Mouse (Mus musculus) C2C12 (cell line): ENCODE results near the gene Akap8l. TPM values are rescaled to one million over a fixed set of nuclear protein-coding genes. Genes with fewer than 3 reads are reported as not detected.

ENCODE experiments used
- H3K27me3 ChIP-seq: one replicate; pipeline ENCODE4 v1.6.1; 2011; ENCODE audit not compliant: control insufficient read depth, insufficient read depth, insufficient read length
- H3K36me3 ChIP-seq: one replicate; pipeline ENCODE4 v1.6.1; 2011; ENCODE audit not compliant: control insufficient read depth, insufficient read depth
- H3K4me3 ChIP-seq: one replicate; pipeline ENCODE4 v1.5.1; 2011; ENCODE audit warnings: mild to moderate bottlenecking, control low read depth; ENCODE audit not compliant: poor library complexity, insufficient read depth, severe bottlenecking
- H3K79me2 ChIP-seq: one replicate; pipeline ENCODE4 v1.6.1; 2011; ENCODE audit not compliant: control insufficient read depth, insufficient read depth
- H3K79me3 ChIP-seq: one replicate; pipeline ENCODE4 v1.6.1; 2011; ENCODE audit warnings: low read depth, control low read depth
- H3ac ChIP-seq: one replicate; pipeline ENCODE3; 2011; ENCODE audit warnings: low read depth; ENCODE audit not compliant: control insufficient read depth, insufficient read length
- CEBPB ChIP-seq: IDR thresholded peaks from one replicate; pipeline ENCODE4 v1.6.1; 2011; ENCODE audit warnings: low read depth, mild to moderate bottlenecking, control low read depth, moderate library complexity
- CTCF ChIP-seq: IDR thresholded peaks from one replicate; pipeline ENCODE4 v1.5.1; 2011; ENCODE audit not compliant: control insufficient read depth, insufficient read depth, insufficient read length
- FOSL1 ChIP-seq: IDR thresholded peaks from one replicate; pipeline ENCODE4 v1.8.0; 2011; ENCODE audit warnings: mild to moderate bottlenecking, low read length; ENCODE audit not compliant: poor library complexity, insufficient read depth, severe bottlenecking
- MAX ChIP-seq: IDR thresholded peaks from one replicate; pipeline ENCODE4 v1.6.1; 2011; ENCODE audit warnings: mild to moderate bottlenecking, control low read depth
- MYOD1 ChIP-seq: IDR thresholded peaks from one replicate; pipeline ENCODE4 v1.6.1; 2011; ENCODE audit warnings: low read depth; ENCODE audit not compliant: control insufficient read depth, insufficient read length
- MYOG ChIP-seq: IDR thresholded peaks from one replicate; pipeline ENCODE4 v1.6.1; 2011; ENCODE audit not compliant: control insufficient read depth, insufficient read length; ENCODE audit errors: extremely low read depth
- USF1 ChIP-seq: IDR thresholded peaks from one replicate; pipeline ENCODE4 v1.6.1; 2011; ENCODE audit warnings: low read depth, mild to moderate bottlenecking, control low read depth, moderate library complexity
- polyA plus RNA-seq: library from polyadenylated mRNA; unstranded; fragments of >200 nt; fragmentation: generic; extraction: Trizol; gene quantifications from one replicate; pipeline ENCODE4 v1.2.1, GENCODE M21; 2012; ENCODE audit warnings: missing spikeins

The Akap8l gene
- polyA plus RNA-seq, 1 experiment = 10.9 TPM

DNA sequence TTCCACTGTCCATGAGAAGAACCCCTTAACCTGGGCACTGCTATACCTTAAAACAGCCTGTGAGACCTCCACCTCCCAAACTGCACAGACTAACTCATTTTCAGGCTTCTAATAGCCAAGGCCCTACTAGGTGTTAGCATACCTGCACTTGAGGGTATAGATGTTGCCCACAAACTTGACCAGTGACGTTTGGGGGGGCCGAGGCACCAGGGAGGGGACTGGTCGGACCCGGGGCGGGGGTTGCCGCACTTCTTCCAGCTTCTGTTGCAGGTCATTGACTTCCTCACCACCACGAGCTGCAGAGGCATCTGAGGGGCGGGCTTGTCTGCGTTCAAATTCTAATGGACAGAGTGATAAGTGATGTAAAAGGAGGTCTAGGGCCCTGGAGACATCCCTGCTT lies 5.9 kb upstream of the Akap8l start:
- peaks cover 73% of the 10 kb centered on the region for H3K36me3 ChIP-seq
- no peak for TF ChIP-seq CTCF
- TF ChIP-seq MYOD1 = no peak
- TF ChIP-seq CEBPB = no peak
- TF ChIP-seq USF1 = no peak
- no peak for TF ChIP-seq MAX
- TF ChIP-seq MYOG = no peak
- no peak for TF ChIP-seq FOSL1
- peaks cover 2% of the 10 kb centered on the region for H3K79me2 ChIP-seq
- no peaks in the 10 kb centered on the region for H3K27me3 ChIP-seq
- no peak overlapping the region for H3K4me3 ChIP-seq
- peaks cover 4% of the 10 kb centered on the region for H3K79me3 ChIP-seq
- no peak overlapping the region for H3ac ChIP-seq

DNA sequence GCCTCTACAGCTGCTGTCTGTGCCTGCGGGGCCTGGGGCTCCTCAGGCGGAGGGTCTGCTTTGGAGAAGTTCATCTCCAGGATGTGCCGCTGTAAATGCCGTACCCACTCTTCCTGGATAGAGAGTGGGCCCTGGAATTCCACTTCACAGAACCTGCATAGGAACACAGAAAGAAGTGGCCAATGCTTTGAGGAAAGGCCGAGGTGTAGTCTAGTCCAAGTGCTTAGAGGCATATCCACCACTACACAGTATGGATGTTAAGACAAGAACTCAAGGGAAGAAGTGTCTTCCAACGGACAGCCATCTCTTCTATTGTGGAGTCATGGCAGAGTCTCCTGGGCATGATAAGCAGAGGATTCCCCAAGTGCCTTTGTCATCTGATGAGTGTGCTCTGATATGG lies 4.6 kb upstream of the Akap8l start:
- H3K4me3 ChIP-seq = no peak overlapping the region
- peaks cover 2% of the 10 kb centered on the region for H3K79me2 ChIP-seq
- H3K79me3 ChIP-seq = no peaks in the 10 kb centered on the region
- no peaks in the 10 kb centered on the region for H3K27me3 ChIP-seq
- H3ac ChIP-seq = no peak overlapping the region
- peaks cover 62% of the 10 kb centered on the region for H3K36me3 ChIP-seq
- no peak for TF ChIP-seq MYOG
- no peak for TF ChIP-seq MYOD1

- H3K36me3 ChIP-seq = peaks cover 57% of the 10 kb centered on the region
- H3ac ChIP-seq = no peak overlapping the region
- TF ChIP-seq USF1 (no peak), FOSL1 (no peak), MAX (no peak), MYOG (no peak)
- H3K79me3 ChIP-seq = peaks cover 5% of the 10 kb centered on the region
- peaks cover 10% of the 10 kb centered on the region for H3K79me2 ChIP-seq
- H3K4me3 ChIP-seq = no peak overlapping the region
- no peaks in the 10 kb centered on the region for H3K27me3 ChIP-seq
Measured at GRCm38 (mm10) chr17:32354211-32354610, 3.8 kb upstream of the Akap8l start.

DNA sequence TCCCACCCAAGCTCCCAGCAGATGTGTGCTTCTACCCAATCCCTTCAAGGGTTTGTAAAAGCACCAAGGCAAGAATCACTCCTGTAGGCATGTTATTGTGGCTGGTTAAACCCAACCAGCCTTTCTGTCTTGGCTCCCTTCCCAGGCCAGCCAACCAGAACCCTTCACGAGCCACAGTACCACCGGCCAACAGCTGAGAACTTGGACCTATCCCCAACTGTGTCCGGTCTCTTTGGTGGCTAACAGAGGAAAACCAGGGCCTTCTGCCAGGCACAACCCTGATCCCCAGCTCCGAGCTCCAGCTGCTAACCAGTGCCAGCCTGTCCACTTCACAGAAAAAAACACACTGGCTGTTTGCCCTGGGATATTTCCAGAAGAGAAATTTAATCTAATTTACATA lies 3.3 kb upstream of the Akap8l start:
- Histone ChIP-seq H3K79me2 (peaks cover 16% of the 10 kb centered on the region), H3K27me3 (no peaks in the 10 kb centered on the region), H3ac (no peak overlapping the region), H3K79me3 (peaks cover 5% of the 10 kb centered on the region), H3K36me3 (peaks cover 51% of the 10 kb centered on the region), H3K4me3 (no peak overlapping the region)
- TF ChIP-seq CTCF (no peak), MYOG (no peak), FOSL1 (no peak), MAX (no peak), USF1 (no peak), CEBPB (no peak), MYOD1 (no peak)

- H3K36me3 ChIP-seq = peaks cover 32% of the 10 kb centered on the region
- no peak overlapping the region for H3ac ChIP-seq
- H3K79me3 ChIP-seq = peaks cover 8% of the 10 kb centered on the region
- H3K4me3 ChIP-seq = no peak overlapping the region
- no peaks in the 10 kb centered on the region for H3K27me3 ChIP-seq
- peaks cover 34% of the 10 kb centered on the region for H3K79me2 ChIP-seq
- TF ChIP-seq CEBPB (no peak), CTCF (no peak), USF1 (no peak), MAX (no peak), MYOG (no peak), FOSL1 (no peak), MYOD1 (no peak)
Measured at GRCm38 (mm10) chr17:32351726-32352125, 1.3 kb upstream of the Akap8l start.

DNA sequence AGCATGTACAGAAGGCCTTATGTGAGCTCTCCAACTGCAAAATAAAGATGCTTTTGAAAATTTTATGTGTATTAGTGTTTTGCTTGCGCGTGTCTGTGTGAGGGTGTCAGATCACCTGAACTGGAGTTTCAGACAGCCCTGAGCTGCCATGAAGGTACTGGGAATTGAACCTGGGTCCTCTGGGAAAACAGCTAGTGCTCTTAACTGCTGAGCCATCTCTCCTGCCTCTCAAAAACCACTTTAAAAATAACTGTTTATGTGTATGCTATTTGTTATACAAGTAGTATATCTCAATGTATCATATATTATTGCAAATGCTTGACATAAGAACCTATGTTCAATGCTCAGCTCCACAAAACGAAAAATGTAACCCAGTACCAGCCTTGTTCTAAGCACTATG lies 862 bp upstream of the Akap8l start:
- H3K4me3 ChIP-seq = no peak overlapping the region
- peaks cover 27% of the 10 kb centered on the region for H3K36me3 ChIP-seq
- H3ac ChIP-seq = no peak overlapping the region
- peaks cover 8% of the 10 kb centered on the region for H3K79me3 ChIP-seq
- peaks cover 34% of the 10 kb centered on the region for H3K79me2 ChIP-seq
- TF ChIP-seq FOSL1 = no peak
- H3K27me3 ChIP-seq = no peaks in the 10 kb centered on the region
